Mouse (Mus musculus) lung, postnatal 14 days (tissue): ENCODE data around the gene Hadh.

Experiments used
- DNase-seq: peaks from one replicate; pipeline ENCODE4 v3.0.0; 2021

Gene Hadh

GRCm38 (mm10) chr3:131214060-131214658 is 57.7 kb downstream of the Hadh start:
- no peak for DNase-seq

- DNase-seq = no peak
Observed at GRCm38 (mm10) chr3:131212200-131212599, 59.7 kb downstream of the Hadh start.

GRCm38 (mm10) chr3:131208265-131208891 is 63.5 kb downstream of the Hadh start:
- DNase-seq = no peak

- no peak for DNase-seq
Observed at GRCm38 (mm10) chr3:131207846-131208245, 64.1 kb downstream of the Hadh start.

- no peak for DNase-seq
Observed at GRCm38 (mm10) chr3:131202311-131202710, 69.6 kb downstream of the Hadh start.

GRCm38 (mm10) chr3:131199590-131200288 is 72.2 kb downstream of the Hadh start:
- DNase-seq = no peak

GRCm38 (mm10) chr3:131198991-131199390 is 72.9 kb downstream of the Hadh start:
- no peak for DNase-seq

GRCm38 (mm10) chr3:131196507-131197019 is 75.3 kb downstream of the Hadh start:
- no peak for DNase-seq

GRCm38 (mm10) chr3:131196050-131196449 is 75.9 kb downstream of the Hadh start:
- DNase-seq = no peak

- DNase-seq = no peak
Observed at GRCm38 (mm10) chr3:131191454-131191853, 80.4 kb downstream of the Hadh start.

GRCm38 (mm10) chr3:131190671-131191367 is 81.1 kb downstream of the Hadh start:
- no peak for DNase-seq

GRCm38 (mm10) chr3:131190239-131190638 is 81.7 kb downstream of the Hadh start:
- no peak for DNase-seq

- DNase-seq = peak; percentile 7
Observed at GRCm38 (mm10) chr3:131186193-131186592, 85.7 kb downstream of the Hadh start.
